Mouse (Mus musculus) erythroblast, embryonic 14.5 days (primary cell): Measurements from ENCODE around the gene Tenm1. TPM values are rescaled to one million over a fixed set of nuclear protein-coding genes. Genes with fewer than 3 reads are reported as not detected.
A peak's percentile ranks its signal among the peaks of the same experiment; 100 is the strongest.

Experiments used
- H3K27me3 ChIP-seq: 2 replicates; pipeline ENCODE4 v1.6.1; 2012; ENCODE audit warnings: inconsistent platforms; ENCODE audit not compliant: control insufficient read depth
- H3K36me3 ChIP-seq: 2 replicates; pipeline ENCODE4 v1.6.1; 2012; ENCODE audit warnings: mild to moderate bottlenecking, inconsistent platforms; ENCODE audit not compliant: control insufficient read depth
- H3K4me1 ChIP-seq: 2 replicates; pipeline ENCODE4 v1.6.1; 2012; ENCODE audit warnings: inconsistent platforms; ENCODE audit not compliant: control insufficient read depth
- H3K4me3 ChIP-seq: replicated peaks from 2 replicates; pipeline ENCODE3; 2012; ENCODE audit warnings: moderate library complexity, mild to moderate bottlenecking, inconsistent platforms
- H3K9me3 ChIP-seq: 2 replicates; pipeline ENCODE4 v1.6.1; 2012; ENCODE audit warnings: low read length, inconsistent platforms, mixed read lengths; ENCODE audit not compliant: control insufficient read depth
- GATA1 ChIP-seq: IDR thresholded peaks from 2 replicates; pipeline ENCODE4 v1.6.1; 2012; ENCODE audit warnings: low read length, inconsistent platforms, mixed read lengths
- TAL1 ChIP-seq: IDR thresholded peaks from 3 replicates; pipeline ENCODE4 v1.6.1; 2012; ENCODE audit warnings: low read length, inconsistent platforms, mixed read lengths
- polyA plus RNA-seq: library from polyadenylated mRNA; stranded (reverse); fragments of >175 nt; gene quantifications from 2 replicates; pipeline ENCODE4 v1.2.3, GENCODE M21; 2012

Tenm1 gene
- polyA plus RNA-seq, 1 experiment: under 0.01 TPM

DNA sequence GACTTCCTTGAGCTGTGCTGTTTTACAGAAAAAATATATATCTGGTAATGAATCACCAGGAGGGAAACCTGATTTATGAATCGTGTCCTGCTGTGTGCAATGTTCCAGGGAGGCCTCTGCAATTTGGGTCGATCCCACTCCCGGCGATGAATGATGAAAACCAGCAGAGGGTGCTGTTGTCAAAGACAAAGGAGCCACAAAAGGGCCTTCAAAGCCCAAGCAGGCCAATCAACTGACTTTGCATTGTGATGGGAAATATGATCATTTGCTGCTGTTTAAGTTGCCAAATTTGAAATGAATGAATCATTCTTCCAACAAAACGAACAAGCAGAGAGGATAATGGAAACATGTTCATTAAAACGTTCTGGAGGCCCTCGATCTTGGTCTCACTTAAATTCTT is 871.6 kb downstream of the Tenm1 start:
- TF ChIP-seq TAL1: no peak
- TF ChIP-seq GATA1: no peak
- no peaks in the 10 kb centered on the region for H3K36me3 ChIP-seq

DNA sequence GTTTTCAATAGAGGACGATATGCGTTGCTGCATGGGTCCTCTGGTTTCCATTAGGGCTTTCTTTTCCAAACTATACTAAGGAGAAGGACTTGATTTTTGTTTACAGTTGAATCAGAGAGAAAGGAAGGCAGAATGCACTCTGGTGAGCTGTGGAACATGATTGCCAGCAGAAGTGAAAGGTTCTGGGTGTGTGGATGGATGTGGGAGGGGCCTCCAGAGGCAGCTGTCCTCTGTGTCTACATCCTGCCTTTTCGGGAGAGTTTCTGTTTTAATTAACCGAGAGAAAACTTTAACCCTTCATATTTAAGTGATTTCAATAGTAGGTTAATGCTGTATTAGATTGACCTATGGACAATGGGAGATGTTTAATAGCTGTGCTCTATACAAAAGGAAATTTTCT is 880.4 kb downstream of the Tenm1 start:
- Histone ChIP-seq H3K9me3 (no peaks in the 10 kb centered on the region), H3K27me3 (no peaks in the 10 kb centered on the region), H3K4me3 (no peak overlapping the region), H3K4me1 (no peaks in the 10 kb centered on the region), H3K36me3 (no peaks in the 10 kb centered on the region)
- no peak for TF ChIP-seq TAL1
- no peak for TF ChIP-seq GATA1

More for the DNA sequence above, 871.6 kb downstream of the Tenm1 start:
- no peak overlapping the region for H3K4me3 ChIP-seq
- no peaks in the 10 kb centered on the region for H3K27me3 ChIP-seq
- H3K4me1 ChIP-seq: no peaks in the 10 kb centered on the region
- H3K9me3 ChIP-seq: no peaks in the 10 kb centered on the region

DNA sequence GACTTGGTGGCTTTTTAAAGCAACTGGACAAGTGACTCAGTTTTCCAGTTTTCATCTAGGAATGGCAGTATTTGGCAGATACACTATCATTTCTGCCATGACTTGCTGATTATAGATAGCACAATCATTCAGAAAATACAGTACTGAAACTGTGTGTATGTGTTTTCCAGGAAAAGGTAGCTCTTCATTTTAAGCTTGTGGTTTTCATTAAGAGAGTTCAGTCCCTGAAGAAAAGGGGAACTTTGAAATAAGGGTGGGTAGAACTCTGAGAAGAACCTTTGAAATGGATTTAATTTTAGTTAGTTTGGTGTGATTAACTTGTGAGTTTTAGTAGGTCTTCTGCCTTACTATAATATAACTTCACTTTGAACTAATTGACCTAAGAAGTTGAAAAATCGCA is 883.9 kb downstream of the Tenm1 start:
- TF ChIP-seq TAL1 (no peak), GATA1 (no peak)
- no peaks in the 10 kb centered on the region for H3K36me3 ChIP-seq
- H3K4me3 ChIP-seq: no peak overlapping the region
- H3K4me1 ChIP-seq: no peaks in the 10 kb centered on the region
- no peaks in the 10 kb centered on the region for H3K9me3 ChIP-seq
- no peaks in the 10 kb centered on the region for H3K27me3 ChIP-seq

DNA sequence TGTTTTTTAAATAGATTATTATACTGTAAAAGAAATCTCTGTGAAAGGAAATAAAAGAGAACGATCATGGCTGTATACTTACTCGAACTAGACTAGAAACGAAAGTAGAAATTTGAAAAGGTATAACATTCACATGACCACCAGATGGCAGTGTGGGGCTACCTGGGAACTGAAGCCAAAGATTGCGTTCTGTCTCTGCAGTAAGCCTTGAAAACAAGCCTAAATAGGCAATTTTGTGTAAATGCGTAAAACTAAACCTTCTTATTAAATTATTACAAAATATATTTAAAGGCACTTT is 888.2 kb downstream of the Tenm1 start:
- H3K27me3 ChIP-seq: no peaks in the 10 kb centered on the region
- H3K36me3 ChIP-seq: no peaks in the 10 kb centered on the region
- no peaks in the 10 kb centered on the region for H3K9me3 ChIP-seq
- H3K4me1 ChIP-seq: no peaks in the 10 kb centered on the region
- peak overlapping the region; percentile 44 for H3K4me3 ChIP-seq
- TF ChIP-seq TAL1: no peak
- no peak for TF ChIP-seq GATA1

DNA sequence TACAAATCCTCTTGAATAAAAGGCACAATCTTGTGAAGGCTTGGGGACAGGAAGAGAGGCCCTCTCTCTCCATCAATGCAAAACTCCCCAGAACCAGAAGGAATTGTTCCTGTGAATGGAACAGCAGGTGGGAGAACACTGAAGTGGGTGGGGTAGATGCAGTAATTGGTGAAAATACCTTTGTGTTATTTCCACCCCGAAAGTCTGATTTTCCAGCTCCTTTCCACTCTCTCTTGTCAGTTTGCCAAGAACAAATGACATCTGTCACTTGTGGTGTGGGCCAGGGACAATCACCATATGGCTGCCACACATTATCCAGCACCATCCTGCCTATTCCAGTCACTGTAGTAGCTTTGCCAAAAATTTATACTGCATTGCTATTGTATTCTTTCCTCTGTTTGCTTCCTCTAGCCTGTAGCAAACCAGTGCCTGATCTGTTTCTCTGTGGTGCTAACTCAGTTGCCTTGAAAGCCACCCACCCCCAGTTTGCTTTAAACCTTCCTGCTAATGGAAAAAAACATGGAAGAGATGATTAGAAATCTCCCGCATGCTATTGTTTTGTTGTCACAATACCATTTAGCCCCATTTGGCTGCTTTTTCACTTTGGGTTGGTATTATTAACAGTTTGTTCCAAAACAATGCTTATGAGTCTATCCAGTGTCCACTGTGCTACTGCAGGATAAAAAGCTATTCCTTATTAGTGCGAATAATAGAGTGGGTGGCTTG is 888.7 kb downstream of the Tenm1 start:
- H3K4me3 ChIP-seq: peak overlapping the region; percentile 44

DNA sequence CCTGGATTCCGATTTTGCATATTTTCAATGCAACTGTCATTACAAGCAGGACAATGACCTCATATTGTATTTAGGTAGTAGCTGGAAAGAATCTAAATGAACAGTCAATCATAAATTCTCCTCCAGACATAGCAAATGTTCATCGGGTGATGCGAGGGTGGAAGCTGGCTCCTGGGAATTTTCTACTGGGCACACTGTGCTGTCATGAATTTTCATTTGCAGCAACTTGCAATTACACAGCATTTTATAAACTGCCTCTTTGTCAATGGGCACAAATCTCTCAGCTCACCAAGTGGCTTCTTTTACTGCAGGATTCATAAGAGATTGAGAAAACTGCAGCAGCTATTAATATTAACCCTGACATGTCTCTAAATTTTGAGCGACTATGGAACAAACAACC is 898.2 kb downstream of the Tenm1 start:
- Histone ChIP-seq H3K36me3 (no peaks in the 10 kb centered on the region), H3K27me3 (no peaks in the 10 kb centered on the region), H3K4me3 (no peak overlapping the region), H3K9me3 (no peaks in the 10 kb centered on the region), H3K4me1 (no peaks in the 10 kb centered on the region)
- no peak for TF ChIP-seq TAL1
- TF ChIP-seq GATA1: no peak

More for the DNA sequence above, 888.7 kb downstream of the Tenm1 start:
- no peaks in the 10 kb centered on the region for H3K36me3 ChIP-seq
- no peaks in the 10 kb centered on the region for H3K27me3 ChIP-seq
- TF ChIP-seq TAL1 (no peak), GATA1 (no peak)
- no peaks in the 10 kb centered on the region for H3K9me3 ChIP-seq
- no peaks in the 10 kb centered on the region for H3K4me1 ChIP-seq

DNA sequence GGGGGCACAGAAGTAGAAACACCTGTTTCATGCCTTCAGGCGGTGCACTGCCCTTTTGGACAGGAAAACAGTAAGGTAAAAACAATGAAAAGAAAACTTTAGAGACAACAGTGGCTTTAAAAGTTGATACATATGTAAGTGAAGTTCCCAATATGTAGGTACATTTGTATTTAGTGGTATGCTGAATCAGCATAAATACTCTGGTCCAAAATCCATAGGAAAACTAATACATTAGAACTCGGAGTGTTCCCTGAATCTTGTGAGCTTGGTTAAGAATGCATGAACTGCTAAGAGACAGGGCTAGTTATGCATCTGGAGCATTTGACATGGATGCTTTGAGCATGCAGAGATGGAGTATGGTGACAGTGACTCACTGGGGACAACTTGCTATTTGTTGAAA is 906.1 kb downstream of the Tenm1 start:
- no peak overlapping the region for H3K4me3 ChIP-seq
- no peaks in the 10 kb centered on the region for H3K27me3 ChIP-seq
- TF ChIP-seq GATA1 (no peak), TAL1 (no peak)
- H3K4me1 ChIP-seq: no peaks in the 10 kb centered on the region
- H3K9me3 ChIP-seq: no peaks in the 10 kb centered on the region
- H3K36me3 ChIP-seq: no peaks in the 10 kb centered on the region

DNA sequence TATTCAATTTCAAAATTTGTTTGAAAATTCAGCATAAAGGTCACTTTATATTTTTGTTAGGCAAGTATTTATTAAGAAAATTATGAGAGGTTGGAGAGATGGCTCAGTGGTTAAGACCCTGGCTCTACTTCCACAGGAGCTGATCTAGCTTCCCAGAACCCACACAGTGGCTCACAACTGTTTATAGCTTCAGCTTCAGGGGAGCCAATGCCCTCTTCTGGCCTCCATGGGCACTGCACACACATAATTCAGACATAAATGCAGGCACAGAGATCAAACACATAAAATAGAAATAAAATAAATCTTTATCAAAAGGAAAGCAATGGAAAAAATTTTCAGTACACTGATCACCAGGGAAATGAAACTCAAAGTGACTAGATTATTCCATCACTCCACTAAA is 916.4 kb downstream of the Tenm1 start:
- H3K4me3 ChIP-seq: no peak overlapping the region
- H3K36me3 ChIP-seq: no peaks in the 10 kb centered on the region
- no peaks in the 10 kb centered on the region for H3K9me3 ChIP-seq
- H3K4me1 ChIP-seq: no peaks in the 10 kb centered on the region
- TF ChIP-seq TAL1 (no peak), GATA1 (no peak)
- H3K27me3 ChIP-seq: no peaks in the 10 kb centered on the region

DNA sequence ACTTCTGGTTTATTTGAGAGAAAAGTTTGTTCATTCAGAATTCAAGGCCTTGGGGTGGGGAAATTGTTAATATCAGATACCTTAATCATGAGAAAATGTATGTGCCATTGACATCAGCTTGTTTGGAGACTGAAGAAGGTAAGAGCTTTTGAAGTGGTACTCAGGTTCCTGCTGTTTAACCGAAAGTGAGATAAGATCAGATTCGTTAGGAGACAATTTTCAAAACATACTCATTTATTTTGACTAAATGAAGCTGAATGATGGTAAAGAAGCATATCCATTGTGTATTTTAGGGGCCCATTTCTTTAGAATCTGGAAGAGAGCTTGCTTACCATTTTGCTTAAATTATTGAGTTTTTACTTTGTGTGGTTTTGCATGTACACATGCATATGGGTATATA is 917.8 kb downstream of the Tenm1 start:
- no peaks in the 10 kb centered on the region for H3K9me3 ChIP-seq
- H3K4me3 ChIP-seq: no peak overlapping the region
- no peaks in the 10 kb centered on the region for H3K36me3 ChIP-seq
- H3K4me1 ChIP-seq: no peaks in the 10 kb centered on the region
- TF ChIP-seq GATA1 (no peak), TAL1 (no peak)
- H3K27me3 ChIP-seq: no peaks in the 10 kb centered on the region

DNA sequence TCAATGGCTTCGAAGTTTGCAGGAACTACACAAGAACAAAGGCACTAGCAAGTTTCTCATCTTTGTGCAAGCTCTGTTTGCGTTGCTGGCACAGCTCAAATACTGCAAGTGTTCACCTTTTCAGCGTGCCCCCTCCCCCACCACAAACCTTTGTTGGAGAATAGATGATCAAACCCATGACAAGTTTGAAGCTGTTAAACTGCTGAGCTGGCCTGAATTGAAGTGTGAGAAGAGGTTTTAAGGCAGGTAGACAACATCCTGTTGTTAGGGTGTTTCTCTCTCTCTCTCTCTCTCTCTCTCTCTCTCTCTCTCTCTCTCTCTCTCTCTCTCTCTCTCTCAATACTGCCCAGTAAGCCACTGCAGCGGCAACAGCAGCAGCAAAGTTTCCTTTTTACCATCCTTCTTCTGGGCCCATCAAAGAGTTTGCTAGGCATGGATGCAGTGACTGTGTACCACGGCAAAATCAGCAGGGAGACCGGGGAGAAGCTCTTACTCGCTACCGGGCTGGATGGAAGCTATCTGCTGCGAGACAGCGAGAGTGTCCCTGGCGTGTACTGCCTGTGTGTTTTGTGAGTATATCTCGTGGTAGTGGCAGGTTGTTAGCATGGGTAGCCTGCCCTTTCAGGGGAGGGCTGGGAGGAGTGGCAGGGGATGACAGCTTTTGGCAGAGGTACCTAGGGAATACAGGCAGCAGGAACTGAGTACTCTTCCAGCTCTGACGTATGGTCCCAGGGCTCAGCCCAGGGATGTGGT is 926.5 kb downstream of the Tenm1 start, which contains the start of gene Sh2d1a:
Gene Sh2d1a (plus strand): TSS at position 163 of the 753 bp plus-strand sequence.
- Histone ChIP-seq H3K4me1 (no peaks in the 10 kb centered on the region), H3K36me3 (no peaks in the 10 kb centered on the region), H3K27me3 (no peaks in the 10 kb centered on the region), H3K4me3 (no peak within 1 kb of the TSS), H3K9me3 (no peaks in the 10 kb centered on the region; the same call in 1 of the 2 replicates)
- TF ChIP-seq GATA1 (no peak), TAL1 (no peak)
